Mouse (Mus musculus) thymus, adult 2 months (tissue): ENCODE measurements around the gene Bche.

Experiments
- CTCF ChIP-seq: fragments of 200-500 bp; IDR thresholded peaks from 2 replicates; pipeline ENCODE4 v1.5.1; 2012; ENCODE audit warnings: mild to moderate bottlenecking, control low read depth, low read length, moderate library complexity, borderline replicate concordance; ENCODE audit not compliant: control insufficient read depth, poor library complexity, insufficient read depth; ENCODE audit errors: extremely low read depth
- POLR2A ChIP-seq: fragments of 200-500 bp; IDR thresholded peaks from 2 replicates; pipeline ENCODE4 v1.6.1; 2012; ENCODE audit warnings: mild to moderate bottlenecking, low read length, control low read depth, moderate library complexity; ENCODE audit not compliant: control insufficient read depth, poor library complexity, insufficient read depth; ENCODE audit errors: extremely low read depth

- TF ChIP-seq POLR2A (no peak), CTCF (no peak)
Measured at GRCm38 (mm10) chr3:73708410-73708714, at the start of gene Bche.
